Mouse (Mus musculus) small intestine, adult 2 months (tissue): ENCODE data around the gene Slc25a30.

Experiments
- CTCF ChIP-seq: fragments of 200-500 bp; IDR thresholded peaks from 2 replicates; pipeline ENCODE4 v1.5.1; 2012; ENCODE audit warnings: low read depth, mild to moderate bottlenecking, control low read depth, inconsistent platforms, low read length, moderate library complexity, mixed read lengths; ENCODE audit not compliant: insufficient replicate concordance, insufficient read length; ENCODE audit errors: extremely low read depth
- POLR2A ChIP-seq: fragments of 200-500 bp; IDR thresholded peaks from 2 replicates; pipeline ENCODE4 v1.6.1; 2012; ENCODE audit warnings: low read depth, mild to moderate bottlenecking, control low read depth, inconsistent platforms, low read length, moderate library complexity

GRCm38 (mm10) chr14:75826851-75827410, 40.1 kb upstream of the Slc25a30 start:
- TF ChIP-seq CTCF, result no peak
- TF ChIP-seq POLR2A, result no peak
